ENCODE assay signal across 21 mouse cellular contexts in genomic region chr13:112044372-112044771, GRCm38 (mm10).
"Had no signal": no experiment of that assay in that cellular context is flagged by ENCODE, and none has a peak within 500 bp of the region (broad histone marks: within the 10 kb centered on the region; RNA-seq: fewer than 3 reads in every experiment).

No protein-coding gene starts in this region.

- ATAC-seq: intestine, embryonic 15.5 days; midbrain, embryonic 13.5 days; midbrain, embryonic 16.5 days had no signal

- H3K36me3 ChIP-seq: intestine, embryonic 15.5 days; kidney, embryonic 15.5 days; limb, embryonic 12.5 days; limb, embryonic 15.5 days; midbrain, embryonic 13.5 days; neural tube, embryonic 13.5 days; stomach, embryonic 15.5 days had no signal

- H3K4me3 ChIP-seq: intestine, embryonic 15.5 days; kidney, embryonic 15.5 days; limb, embryonic 12.5 days; limb, embryonic 15.5 days; midbrain, embryonic 13.5 days; myocyte; neural tube, embryonic 13.5 days; stomach, embryonic 15.5 days had no signal

- H3K4me2 ChIP-seq: intestine, embryonic 15.5 days; kidney, embryonic 15.5 days; limb, embryonic 12.5 days; limb, embryonic 15.5 days; midbrain, embryonic 13.5 days; neural tube, embryonic 13.5 days; stomach, embryonic 15.5 days had no signal

- DNase-seq: kidney, adult 11 months; kidney, adult 8-10 months; kidney, postnatal 10 days; kidney, postnatal 36 days; left cerebral cortex, postnatal 4 days; lung, adult 2 months; lung, postnatal 14 days; lung, postnatal 4 days; retina, postnatal 1 day; right cerebral cortex, postnatal 25 days; spleen, adult 18-20 months; thymus, postnatal 25 days had no signal

- H3K27me3 ChIP-seq: intestine, embryonic 15.5 days; kidney, embryonic 15.5 days; limb, embryonic 12.5 days; limb, embryonic 15.5 days; midbrain, embryonic 13.5 days; neural tube, embryonic 13.5 days; stomach, embryonic 15.5 days had no signal

- H3K9ac ChIP-seq: intestine, embryonic 15.5 days; kidney, embryonic 15.5 days; limb, embryonic 12.5 days; limb, embryonic 15.5 days; midbrain, embryonic 13.5 days; neural tube, embryonic 13.5 days; stomach, embryonic 15.5 days had no signal

- H3K9me3 ChIP-seq: intestine, embryonic 15.5 days; kidney, embryonic 15.5 days; limb, embryonic 15.5 days; midbrain, embryonic 13.5 days; neural tube, embryonic 13.5 days; stomach, embryonic 15.5 days had no signal

- H3K4me1 ChIP-seq: intestine, embryonic 15.5 days; midbrain, embryonic 13.5 days; neural tube, embryonic 13.5 days; stomach, embryonic 15.5 days had no signal

- H3K27ac ChIP-seq: intestine, embryonic 15.5 days; kidney, embryonic 15.5 days; limb, embryonic 12.5 days; limb, embryonic 15.5 days; midbrain, embryonic 13.5 days; neural tube, embryonic 13.5 days; stomach, embryonic 15.5 days had no signal
